Mouse (Mus musculus) liver, postnatal 0 days (tissue): ENCODE data around the gene Aars. TPM values are rescaled to one million over a fixed set of nuclear protein-coding genes. Genes with fewer than 3 reads are reported as not detected.
"Not testable (repeated sequence)": the region's sequence is repeated elsewhere in the genome, so short reads cannot be mapped to it uniquely, and the experiment has no call there.

ENCODE experiments used
- ATAC-seq: fragments of 200-750 bp; cut with Nextera tagmentation; 2 replicates; pipeline ENCODE4 v1.8.0; 2017; ENCODE audit warnings: mild to moderate bottlenecking, moderate library complexity
- DNase-seq: peaks from one replicate; pipeline ENCODE4 v3.0.0-alpha.2; 2016
- H3K27ac ChIP-seq: fragments of 300-500 bp; sonication (generic); 2 replicates; pipeline ENCODE4 v1.5.1; 2014; ENCODE audit warnings: antibody characterized with exemption, moderate library complexity, mild to moderate bottlenecking, low read depth
- H3K27me3 ChIP-seq: fragments of 300-500 bp; sonication (generic); 2 replicates; pipeline ENCODE4 v1.6.1; 2014; ENCODE audit warnings: low read length, control low read depth, mixed read lengths; ENCODE audit not compliant: insufficient read depth
- H3K36me3 ChIP-seq: fragments of 300-500 bp; sonication (generic); replicated peaks from 2 replicates; pipeline ENCODE4 v1.6.1; 2014; ENCODE audit warnings: mild to moderate bottlenecking, control low read depth, low read length, moderate library complexity, mixed read lengths; ENCODE audit not compliant: insufficient read depth
- H3K4me1 ChIP-seq: fragments of 300-500 bp; sonication (generic); 2 replicates; pipeline ENCODE4 v1.6.1; 2014; ENCODE audit warnings: antibody characterized with exemption, mild to moderate bottlenecking, control low read depth; ENCODE audit not compliant: insufficient read depth
- H3K4me2 ChIP-seq: fragments of 300-500 bp; sonication (generic); 2 replicates; pipeline ENCODE4 v1.6.1; 2014; ENCODE audit warnings: low read depth, mild to moderate bottlenecking, low read length, moderate library complexity, mixed read lengths
- H3K4me3 ChIP-seq: fragments of 300-500 bp; sonication (generic); 2 replicates; pipeline ENCODE4 v1.5.1; 2014; ENCODE audit warnings: low read depth, low read length
- H3K9ac ChIP-seq: fragments of 300-500 bp; sonication (generic); replicated peaks from 2 replicates; pipeline ENCODE4 v1.6.1; 2014; ENCODE audit warnings: mild to moderate bottlenecking, moderate library complexity
- H3K9me3 ChIP-seq: fragments of 300-500 bp; sonication (generic); 2 replicates; pipeline ENCODE4 v1.6.1; 2016; ENCODE audit warnings: mild to moderate bottlenecking, control low read depth, low read length, mixed read lengths
- CTCF ChIP-seq: sonication (generic); IDR thresholded peaks from 2 replicates; pipeline ENCODE4 v1.5.1; 2016; ENCODE audit warnings: antibody characterized with exemption, low read depth
- EP300 ChIP-seq: IDR thresholded peaks from 2 replicates; pipeline ENCODE4 v1.6.1; 2016; ENCODE audit warnings: antibody characterized with exemption, low read depth, mild to moderate bottlenecking
- WGBS: fragments of 180-500 bp; shearing (Covaris S2); extraction: QIAGEN DNeasy Blood & Tissue Kit; methylation state at CpG from one replicate; pipeline ENCODE4 v1.1.7; 2014; ENCODE audit not compliant: insufficient replicate concordance; 5-methylcytosine and 5-hydroxymethylcytosine counted together
- polyA plus RNA-seq: library from polyadenylated mRNA; unstranded; fragments of >200 nt; fragmentation: Nextera tagmentation; extraction: Ambion mirVana; gene quantifications from 2 replicates; pipeline ENCODE4 v1.2.1, GENCODE M21; 2015

Gene Aars
- polyA plus RNA-seq, 1 experiment from 2014 or later = 26.0 TPM

DNA sequence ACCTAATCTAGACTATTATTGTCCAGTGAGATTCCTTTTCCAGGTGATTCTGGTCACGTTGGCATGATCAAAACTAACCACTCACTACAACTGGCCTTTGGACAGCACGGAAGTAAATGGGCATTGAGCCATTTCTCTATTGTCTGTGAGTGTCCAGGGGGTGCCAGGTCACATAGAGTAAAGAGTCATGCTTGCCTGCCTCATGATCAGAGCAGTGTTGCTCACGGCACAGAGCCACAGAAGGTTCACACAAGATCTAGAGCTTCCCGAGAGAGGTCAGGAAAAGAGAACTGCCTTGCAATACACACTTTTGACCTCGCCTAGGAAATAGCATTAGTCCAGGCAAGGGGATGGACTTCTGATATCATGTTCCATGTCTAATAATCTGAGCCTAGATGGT is 46.5 kb downstream of the Aars start:
- 50% methylated on average over 5 of the region's 5 CpGs for whole genome bisulfite sequencing
- Histone ChIP-seq H3K4me3 (no peak overlapping the region), H3K36me3 (no peaks in the 10 kb centered on the region), H3K27ac (no peak overlapping the region), H3K27me3 (no peaks in the 10 kb centered on the region), H3K4me2 (no peak overlapping the region), H3K9ac (no peak overlapping the region), H3K9me3 (no peaks in the 10 kb centered on the region), H3K4me1 (no peaks in the 10 kb centered on the region)
- TF ChIP-seq CTCF (no peak), EP300 (no peak)
- ATAC-seq = peak; percentile 43; the same call in 1 of the 2 replicates
- DNase-seq = no peak

DNA sequence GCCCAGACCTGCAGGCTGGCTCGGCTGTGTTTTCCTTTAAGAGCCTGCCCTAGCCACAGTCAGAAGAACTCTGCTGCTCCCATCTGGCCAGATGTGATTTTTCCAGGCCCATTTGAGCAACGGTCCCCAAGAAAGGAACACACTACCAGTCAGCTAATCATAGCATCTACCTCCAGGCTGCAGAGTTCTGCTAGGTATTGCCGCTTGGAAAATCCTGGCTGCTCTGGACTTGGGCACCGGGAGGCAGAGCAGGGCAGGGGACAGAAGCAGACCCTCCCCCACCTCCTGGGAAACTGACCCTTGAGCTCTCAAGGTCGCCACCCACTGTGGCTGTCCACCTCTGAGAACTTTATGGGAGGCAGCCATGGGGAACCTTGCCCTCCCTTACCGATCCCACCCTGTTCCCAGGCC is 46.9 kb downstream of the Aars start:
- WGBS = 36% methylated on average over 6 of the region's 6 CpGs
- Histone ChIP-seq H3K4me2 (no peak overlapping the region), H3K27ac (no peak overlapping the region), H3K9me3 (no peaks in the 10 kb centered on the region), H3K36me3 (no peaks in the 10 kb centered on the region), H3K27me3 (no peaks in the 10 kb centered on the region), H3K4me1 (no peaks in the 10 kb centered on the region), H3K4me3 (no peak overlapping the region), H3K9ac (no peak overlapping the region)
- peak; percentile 59 for ATAC-seq
- peak; percentile 32 for DNase-seq
- no peak for TF ChIP-seq EP300
- peak; percentile 64 for TF ChIP-seq CTCF

DNA sequence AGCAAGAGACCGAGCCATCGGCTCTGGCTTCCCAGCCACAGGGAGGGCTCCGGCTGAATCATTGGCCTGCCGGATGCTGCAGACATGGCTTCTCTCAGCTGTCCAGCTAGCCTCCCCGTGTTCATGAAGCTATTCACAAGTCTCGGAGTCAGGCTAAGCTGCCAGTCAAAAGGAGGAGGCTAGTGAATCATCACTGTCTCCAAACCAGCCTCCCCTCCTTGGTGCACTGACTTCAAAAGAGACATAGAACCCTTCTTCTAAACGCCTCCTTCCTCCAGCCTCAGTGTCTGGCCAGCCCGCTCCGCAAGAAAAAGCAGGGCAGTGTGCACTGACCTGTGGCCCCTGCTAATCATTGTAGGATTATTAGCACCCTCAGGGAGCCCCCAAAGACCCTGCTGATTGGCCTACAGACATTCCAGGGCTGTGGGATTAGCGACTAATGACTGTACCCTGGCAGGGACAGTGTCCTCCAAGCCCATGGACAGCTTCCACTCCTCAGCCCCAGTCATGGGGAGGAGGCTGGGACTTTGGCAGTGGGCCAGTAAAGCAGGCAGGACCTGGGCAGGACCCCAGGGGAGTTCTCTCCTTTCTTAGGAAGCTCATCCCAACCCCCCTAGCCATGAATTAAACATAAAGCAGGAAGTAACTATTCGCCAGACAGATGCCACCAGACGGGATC is 48.8 kb downstream of the Aars start:
- H3K4me2 ChIP-seq = no peak overlapping the region
- no peak overlapping the region for H3K9ac ChIP-seq
- no peaks in the 10 kb centered on the region for H3K9me3 ChIP-seq
- no peaks in the 10 kb centered on the region for H3K27me3 ChIP-seq
- WGBS = 65% methylated on average over 12 of the region's 12 CpGs
- DNase-seq (no peak), ATAC-seq (no peak)
- no peaks in the 10 kb centered on the region for H3K4me1 ChIP-seq
- H3K4me3 ChIP-seq = no peak overlapping the region
- no peaks in the 10 kb centered on the region for H3K36me3 ChIP-seq
- H3K27ac ChIP-seq = no peak overlapping the region
- TF ChIP-seq CTCF (no peak), EP300 (no peak)

DNA sequence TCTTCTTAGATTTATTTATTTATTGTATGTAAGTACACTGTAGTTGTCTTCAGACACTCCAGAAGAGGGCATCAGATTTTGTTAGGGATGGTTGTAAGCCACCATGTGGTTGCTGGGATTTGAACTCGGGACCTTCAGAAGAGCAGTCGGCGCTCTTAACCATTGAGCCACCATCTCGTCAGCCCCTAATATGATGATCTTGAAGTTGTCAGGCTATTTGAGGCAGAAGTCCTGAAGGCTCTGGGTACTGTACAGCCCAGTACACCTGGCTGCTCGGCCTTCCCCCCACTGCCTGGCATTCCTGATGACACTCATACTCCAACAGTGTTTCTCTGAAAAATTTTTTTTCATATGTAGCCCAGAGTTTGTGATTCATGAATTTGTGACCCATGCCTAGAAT is 51.0 kb downstream of the Aars start:
- not testable (repeated sequence) for H3K9me3 ChIP-seq, ATAC-seq
- WGBS = 78% methylated on average over 5 of the region's 5 CpGs

DNA sequence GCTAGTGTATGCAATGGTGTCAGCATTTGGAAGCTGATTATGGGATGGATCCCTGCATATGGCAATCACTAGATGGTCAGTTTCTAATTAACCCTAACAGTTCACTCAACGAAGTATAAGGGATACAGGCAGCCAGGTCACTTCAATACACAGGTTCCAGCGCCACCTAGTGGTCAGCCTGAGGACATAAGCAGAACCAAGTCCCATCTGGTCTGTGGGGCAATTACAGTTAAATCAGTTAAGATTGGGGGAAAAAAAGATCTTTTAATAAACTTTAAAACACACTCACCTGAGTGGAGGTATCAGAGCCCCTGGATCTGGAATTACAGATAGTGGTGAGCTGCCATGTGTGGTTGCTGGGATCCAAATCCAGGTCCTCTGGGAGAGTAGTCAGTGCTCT is 57.2 kb downstream of the Aars start:
- DNase-seq = peak; percentile 88
- H3K4me3 ChIP-seq = no peak overlapping the region
- H3K27ac ChIP-seq = no peak overlapping the region
- no peak overlapping the region for H3K9ac ChIP-seq
- TF ChIP-seq CTCF (peak; percentile 91), EP300 (no peak)
- no peak overlapping the region for H3K4me2 ChIP-seq
- H3K4me1 ChIP-seq = peaks cover 3% of the 10 kb centered on the region; the same call in 1 of the 2 replicates
- no peaks in the 10 kb centered on the region for H3K27me3 ChIP-seq
- H3K36me3 ChIP-seq = no peaks in the 10 kb centered on the region
- ATAC-seq = no peak
- WGBS = 2% methylated on average over 2 of the region's 2 CpGs
- H3K9me3 ChIP-seq = no peaks in the 10 kb centered on the region

More for the DNA sequence above, 51.0 kb downstream of the Aars start:
- not testable (repeated sequence) for H3K9ac ChIP-seq, H3K4me3 ChIP-seq, H3K27ac ChIP-seq, H3K36me3 ChIP-seq, DNase-seq, H3K4me1 ChIP-seq, H3K27me3 ChIP-seq, H3K4me2 ChIP-seq

DNA sequence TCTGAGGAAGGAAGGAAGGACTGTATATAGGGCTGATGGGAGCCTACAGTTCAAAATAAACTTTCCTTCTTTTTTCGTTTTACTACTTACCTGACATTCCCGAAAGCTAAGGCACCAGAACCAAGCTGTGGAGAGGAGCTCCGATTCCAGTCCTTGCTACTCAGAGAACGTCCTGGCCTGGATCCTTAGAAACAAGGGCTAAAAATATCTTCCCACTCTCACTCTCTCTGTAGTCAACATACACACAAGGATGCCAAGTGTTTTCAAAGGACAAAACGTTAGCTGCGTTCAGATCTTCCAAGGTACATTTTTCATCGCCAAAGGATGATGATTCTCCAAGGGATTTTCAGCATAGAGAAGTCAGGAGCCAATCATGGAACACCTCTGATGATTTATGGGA is 58.8 kb downstream of the Aars start:
- no peak for TF ChIP-seq CTCF
- no peak for TF ChIP-seq EP300
- 76% methylated on average over 7 of the region's 7 CpGs for WGBS
- no peaks in the 10 kb centered on the region for H3K27me3 ChIP-seq
- ATAC-seq (no peak), DNase-seq (no peak)
- no peak overlapping the region for H3K27ac ChIP-seq
- H3K4me1 ChIP-seq = peaks cover 6% of the 10 kb centered on the region
- H3K36me3 ChIP-seq = no peaks in the 10 kb centered on the region
- no peaks in the 10 kb centered on the region for H3K9me3 ChIP-seq
- H3K4me2 ChIP-seq = no peak overlapping the region
- H3K9ac ChIP-seq = no peak overlapping the region
- H3K4me3 ChIP-seq = no peak overlapping the region

DNA sequence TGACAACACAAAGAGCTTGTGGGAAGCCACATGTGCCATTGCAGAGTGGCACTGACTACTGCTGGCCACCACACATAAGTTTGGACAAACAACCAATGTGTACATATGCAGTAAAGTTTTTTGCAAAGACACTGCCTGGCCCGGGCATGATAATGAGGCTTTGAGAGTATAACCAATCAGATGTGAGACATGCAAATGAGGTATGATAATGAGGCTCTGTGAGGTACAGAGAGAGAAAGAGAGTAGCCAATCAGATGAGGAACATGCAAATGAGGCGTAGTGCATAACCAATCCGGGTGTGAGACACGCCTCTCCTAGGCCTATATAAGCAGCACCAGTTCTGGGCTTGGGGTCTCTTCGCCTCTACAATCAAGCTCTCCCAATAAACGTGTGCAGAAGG is 59.4 kb downstream of the Aars start, which contains the start of gene Clec18a:
Gene Clec18a (minus strand): TSS at position 101 of the 400 bp plus-strand sequence.
- not testable (repeated sequence) for H3K9ac ChIP-seq, H3K27ac ChIP-seq, H3K4me1 ChIP-seq, H3K9me3 ChIP-seq, DNase-seq, H3K4me3 ChIP-seq, H3K4me2 ChIP-seq, ATAC-seq, H3K36me3 ChIP-seq, H3K27me3 ChIP-seq
- WGBS = 69% methylated on average over 3 of the region's 6 CpGs
